ENCODE assay signal across 12 mouse cellular contexts in genomic region chr15:77888286-77888685, GRCm38 (mm10). TPM values are rescaled to one million over a fixed set of nuclear protein-coding genes. Genes with fewer than 3 reads are reported as not detected.
DNase-seq lines count a peak whose midpoint lies in the region; TF ChIP-seq lines count a peak whose summit lies in the region.
"Had no signal": no experiment of that assay in that cellular context is flagged by ENCODE, and none has a peak within 500 bp of the region (broad histone marks: within the 10 kb centered on the region; RNA-seq: fewer than 3 reads in every experiment).

No protein-coding gene starts in this region.

- no peak for TF ChIP-seq POLR2A in lung, adult 2 months (IDR thresholded peaks at IDR 0.05; ENCODE audit: borderline replicate concordance, extremely low read depth, low read depth, low read length)

- peak; percentile 23 for DNase-seq in lung, adult 2 months
- DNase-seq in lung, postnatal 25 days (ENCODE audit: low spot score): no peak
- DNase-seq in ES-CJ7 (ENCODE audit: low read depth, low spot score): peak; percentile 76
- DNase-seq in adrenal gland, postnatal 10 days: peak; percentile 35
- DNase-seq in lung, postnatal 36 days: peak; percentile 49
- no peak for DNase-seq in heart, embryonic 10.5 days (ENCODE audit: low spot score)
- DNase-seq in T-cell, adult 2 months (ENCODE audit: low spot score): no peak
- DNase-seq: cerebellum, adult 9-10 months; kidney, adult 2 months had no signal

- H3K4me3 ChIP-seq in lung, adult 2 months (replicated peaks; ENCODE audit: extremely low read depth, low read depth, low read length): no peak overlapping the region
- H3K4me3 ChIP-seq in heart, embryonic 10.5 days: no peak overlapping the region
- H3K4me3 ChIP-seq: hindbrain, embryonic 13.5 days; neural tube, embryonic 15.5 days had no signal

- TF ChIP-seq CTCF in lung, adult 2 months (IDR thresholded peaks at IDR 0.05; ENCODE audit: insufficient read depth, low read length): no peak

- H3K4me1 ChIP-seq in lung, adult 2 months (ENCODE audit: control insufficient read depth, insufficient read depth, low read length): peaks cover 11% of the 10 kb centered on the region
- H3K4me1 ChIP-seq in heart, embryonic 10.5 days: peaks cover 42% of the 10 kb centered on the region

- H3K27me3 ChIP-seq in heart, embryonic 10.5 days (ENCODE audit: insufficient read depth, poor library complexity, severe bottlenecking): no peaks in the 10 kb centered on the region
- H3K27me3 ChIP-seq: hindbrain, embryonic 13.5 days; neural tube, embryonic 15.5 days had no signal

- H3K27ac ChIP-seq in heart, embryonic 10.5 days: no peak overlapping the region
- H3K27ac ChIP-seq: hindbrain, embryonic 13.5 days; neural tube, embryonic 15.5 days had no signal

- H3K36me3 ChIP-seq in heart, embryonic 10.5 days: no peaks in the 10 kb centered on the region
- H3K36me3 ChIP-seq: G1E; hindbrain, embryonic 13.5 days; neural tube, embryonic 15.5 days had no signal

- H3K9me3 ChIP-seq in heart, embryonic 10.5 days: no peaks in the 10 kb centered on the region
- H3K9me3 ChIP-seq: G1E; hindbrain, embryonic 13.5 days; neural tube, embryonic 15.5 days had no signal

- 50% methylated on average over 7 of the region's 7 CpGs for WGBS in lung, adult 2 months
- WGBS in heart, embryonic 10.5 days: 57% methylated on average over 7 of the region's 7 CpGs

RNA-seq across cellular contexts. Expression of gene Txn2, which starts 40.5 kb away (rescaled TPM):
- 138 and 165 TPM in 2 replicates for polyA plus RNA-seq in lung, adult 2 months (2012; rRNA removed)
- 100 to 1,000 TPM; 321 to 368 TPM for total RNA-seq in adrenal gland, postnatal 10 days (2021)
- 311 and 315 TPM in 2 replicates for polyA plus RNA-seq in heart, embryonic 10.5 days (2016; fragmentation: Nextera tagmentation; extraction: Ambion mirVana)

RNA-seq across cellular contexts. Expression of gene Myh9, which starts 46.3 kb away (rescaled TPM):
- polyA plus RNA-seq in lung, adult 2 months (2012; rRNA removed): 133 and 162 TPM in 2 replicates
- total RNA-seq in adrenal gland, postnatal 10 days (2021): 100 to 1,000 TPM; 222 to 260 TPM
- 34.5 and 37.5 TPM in 2 replicates for polyA plus RNA-seq in heart, embryonic 10.5 days (2016; fragmentation: Nextera tagmentation; extraction: Ambion mirVana)

Comparison
In these comparisons a context has a peak if more than half of its experiments do, and no peak if none do; other contexts are left out.
1. DNase-seq: peak in lung, adult 2 months (single experiment), ES-CJ7 (single experiment), adrenal gland, postnatal 10 days (single experiment) and lung, postnatal 36 days (single experiment); none in lung, postnatal 25 days (single experiment), heart, embryonic 10.5 days (single experiment) and T-cell, adult 2 months (single experiment).